In genomic region chr10:31076948-31077347, GRCm38 (mm10) we compare ENCODE assay signal across 18 mouse cellular contexts.
DNase-seq lines count a peak whose midpoint lies in the region; ATAC-seq and TF ChIP-seq lines count a peak whose summit lies in the region.
"Had no signal": no experiment of that assay in that cellular context is flagged by ENCODE, and none has a peak within 500 bp of the region (broad histone marks: within the 10 kb centered on the region; RNA-seq: fewer than 3 reads in every experiment).

No protein-coding gene starts in this region.

- H3K4me1 ChIP-seq in heart, embryonic 16.5 days (ENCODE audit: control insufficient read depth, insufficient read depth, low read length), result peaks cover 13% of the 10 kb centered on the region
- H3K4me1 ChIP-seq in heart, adult 2 months (ENCODE audit: control insufficient read depth, insufficient read depth, low read length), result no peaks in the 10 kb centered on the region
- H3K4me1 ChIP-seq in lung, embryonic 15.5 days, result no peaks in the 10 kb centered on the region
- H3K4me1 ChIP-seq in midbrain, embryonic 13.5 days (replicated peaks), result no peaks in the 10 kb centered on the region

- no peak for TF ChIP-seq EP300 in heart, adult 2 months (IDR thresholded peaks at IDR 0.05; ENCODE audit: insufficient read depth, low read depth, low read length)

- H3K4me3 ChIP-seq in heart, embryonic 16.5 days (ENCODE audit: low read length), result no peak overlapping the region
- H3K4me3 ChIP-seq in heart, adult 2 months, result no peak overlapping the region
- no peak overlapping the region for H3K4me3 ChIP-seq in lung, embryonic 15.5 days
- no peak overlapping the region for H3K4me3 ChIP-seq in midbrain, embryonic 13.5 days (replicated peaks)
- H3K4me3 ChIP-seq: erythroblast, embryonic 14.5 days; layer of hippocampus, adult 2 months; myocyte had no signal

- peak overlapping the region; percentile 58 for H3K27ac ChIP-seq in heart, embryonic 16.5 days (ENCODE audit: low read length)
- no peak overlapping the region for H3K27ac ChIP-seq in heart, adult 2 months
- H3K27ac ChIP-seq in lung, embryonic 15.5 days, result no peak overlapping the region
- no peak overlapping the region for H3K27ac ChIP-seq in midbrain, embryonic 13.5 days
- H3K27ac ChIP-seq: layer of hippocampus, adult 2 months; macrophage had no signal

- no peaks in the 10 kb centered on the region for H3K9me3 ChIP-seq in heart, embryonic 16.5 days (replicated peaks; ENCODE audit: control insufficient read depth, low read length)
- no peaks in the 10 kb centered on the region for H3K9me3 ChIP-seq in lung, embryonic 15.5 days
- no peaks in the 10 kb centered on the region for H3K9me3 ChIP-seq in midbrain, embryonic 13.5 days

- H3K79me2 ChIP-seq in heart, adult 2 months (replicated peaks; ENCODE audit: control insufficient read depth, insufficient read depth, low read length), result no peaks in the 10 kb centered on the region

- H3K27me3 ChIP-seq in heart, embryonic 16.5 days (ENCODE audit: control insufficient read depth, insufficient read depth, low read length), result no peaks in the 10 kb centered on the region
- no peaks in the 10 kb centered on the region for H3K27me3 ChIP-seq in heart, adult 2 months (ENCODE audit: control insufficient read depth, insufficient read depth, low read length)
- H3K27me3 ChIP-seq in lung, embryonic 15.5 days, result no peaks in the 10 kb centered on the region
- no peaks in the 10 kb centered on the region for H3K27me3 ChIP-seq in midbrain, embryonic 13.5 days
- H3K27me3 ChIP-seq: CH12.LX had no signal

- H3K36me3 ChIP-seq in heart, embryonic 16.5 days (ENCODE audit: control insufficient read depth, insufficient read depth), result no peaks in the 10 kb centered on the region
- no peaks in the 10 kb centered on the region for H3K36me3 ChIP-seq in heart, adult 2 months (ENCODE audit: control insufficient read depth, insufficient read depth, low read length)
- no peaks in the 10 kb centered on the region for H3K36me3 ChIP-seq in lung, embryonic 15.5 days
- H3K36me3 ChIP-seq in midbrain, embryonic 13.5 days, result no peaks in the 10 kb centered on the region

- peak; percentile 82 for ATAC-seq in heart, embryonic 16.5 days (replicated peaks; ENCODE audit: extremely low read depth, insufficient read depth, low FRiP score)
- peak; percentile 42; the same call in 1 of the 2 replicates for ATAC-seq in lung, embryonic 15.5 days (ENCODE audit: borderline replicate concordance, extremely low read depth, low FRiP score, low TSS enrichment)
- 0 out of 2 replicates have a peak, but pooled peaks have one; percentile 40 for ATAC-seq in midbrain, embryonic 13.5 days
- ATAC-seq in activated CD4-positive, CD25-positive, alpha-beta regulatory T cell, adult 4 months, result no peak
- ATAC-seq: intestine, postnatal 0 days had no signal

- H3K4me2 ChIP-seq in heart, embryonic 16.5 days (ENCODE audit: low read depth, low read length), result peak overlapping the region; percentile 56
- H3K4me2 ChIP-seq in lung, embryonic 15.5 days, result peak overlapping the region; percentile 22
- H3K4me2 ChIP-seq in midbrain, embryonic 13.5 days (replicated peaks), result no peak overlapping the region

- TF ChIP-seq POLR2A in heart, adult 2 months (IDR thresholded peaks at IDR 0.05; ENCODE audit: insufficient read depth, low read depth, low read length), result no peak

- 0 out of 2 replicates have a peak overlapping the region, but pooled peaks have one; percentile 9 for H3K9ac ChIP-seq in heart, embryonic 16.5 days (ENCODE audit: low read length)
- H3K9ac ChIP-seq in heart, adult 2 months (ENCODE audit: low read depth, low read length), result no peak overlapping the region
- H3K9ac ChIP-seq in lung, embryonic 15.5 days, result no peak overlapping the region
- no peak overlapping the region for H3K9ac ChIP-seq in midbrain, embryonic 13.5 days (replicated peaks)

- no peak for TF ChIP-seq CTCF in heart, adult 2 months (IDR thresholded peaks at IDR 0.05)

- 23% methylated on average over 4 of the region's 4 CpGs for WGBS in heart, embryonic 16.5 days
- WGBS in heart, adult 2 months, result 50% methylated on average over 4 of the region's 4 CpGs
- WGBS in lung, embryonic 15.5 days, result 28% methylated on average over 4 of the region's 4 CpGs
- 30% methylated on average over 4 of the region's 4 CpGs for WGBS in midbrain, embryonic 13.5 days

- peak; percentile 14 for DNase-seq in embryo, embryonic 10 days (ENCODE audit: low spot score)
- DNase-seq in embryo, embryonic 9.5 days (ENCODE audit: extremely low spot score), result no peak
- no peak for DNase-seq in heart, adult 2 months
- no peak for DNase-seq in lung, postnatal 4 days
- DNase-seq: cerebellum, adult 11-12 months; gastrocnemius, postnatal 36 days; right cerebral cortex, adult 18-20 months; thymus, adult 18-20 months had no signal

- intact Hi-C loops in heart, adult 2 months (cut with DNase I), result no loop called here
